Comparison of ENCODE assay signal across 9 mouse cellular contexts in the genomic region with DNA sequence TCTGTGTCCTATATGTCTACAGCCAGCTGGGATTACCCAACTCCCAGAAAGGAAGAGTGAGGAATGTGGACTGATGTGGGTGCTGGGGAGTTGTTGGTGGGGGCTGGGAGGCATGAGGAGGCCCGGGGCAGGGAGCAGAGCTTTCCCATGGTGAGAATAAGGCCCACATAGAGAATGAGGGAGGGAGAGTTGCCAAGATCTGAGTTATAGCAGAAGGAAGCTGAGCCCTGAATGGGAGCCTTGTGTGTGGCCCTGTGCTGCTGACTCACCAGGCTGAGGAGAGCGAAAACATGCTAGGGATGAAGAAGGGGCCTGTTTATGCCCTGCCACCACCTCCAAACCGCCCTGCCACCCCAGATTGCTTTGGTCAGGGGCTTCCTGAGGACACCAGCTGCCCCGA. TPM values are rescaled to one million over a fixed set of nuclear protein-coding genes. Genes with fewer than 3 reads are reported as not detected.
DNase-seq lines count a peak whose midpoint lies in the region; ATAC-seq and TF ChIP-seq lines count a peak whose summit lies in the region.
"Had no signal": no experiment of that assay in that cellular context is flagged by ENCODE, and none has a peak within 500 bp of the region (broad histone marks: within the 10 kb centered on the region; RNA-seq: fewer than 3 reads in every experiment).

No protein-coding gene starts in this region.

- no peaks in the 10 kb centered on the region for H3K27me3 ChIP-seq in lung, embryonic 15.5 days
- no peaks in the 10 kb centered on the region for H3K27me3 ChIP-seq in heart, embryonic 16.5 days (ENCODE audit: control insufficient read depth, insufficient read depth, low read length)
- no peaks in the 10 kb centered on the region for H3K27me3 ChIP-seq in thymus, adult 2 months (ENCODE audit: control insufficient read depth, insufficient read depth, low read length)

- no peak for DNase-seq in lung, adult 18-20 months
- peak; percentile 55 to 90 for DNase-seq in left cerebral cortex, postnatal 25 days (ENCODE audit: low spot score in 2 of 2)
- peak; percentile 40 to 55 for DNase-seq in right cerebral cortex, adult 2 months (ENCODE audit: low spot score in 2 of 2)
- DNase-seq in thymus, adult 2 months = no peak
- DNase-seq in urinary bladder, postnatal 25 days (ENCODE audit: low spot score) = no peak

- intact Hi-C loops in left cerebral cortex, postnatal 25 days (cut with DNase I) = no loop called here

- peaks cover 53% of the 10 kb centered on the region for H3K4me1 ChIP-seq in lung, embryonic 15.5 days
- H3K4me1 ChIP-seq in cortical plate, adult 2 months (ENCODE audit: control insufficient read depth, insufficient read depth, low read length) = peaks cover 3% of the 10 kb centered on the region; the same call in 1 of the 2 replicates
- H3K4me1 ChIP-seq in heart, embryonic 16.5 days (ENCODE audit: control insufficient read depth, insufficient read depth, low read length) = peaks cover 26% of the 10 kb centered on the region
- H3K4me1 ChIP-seq in thymus, adult 2 months (replicated peaks; ENCODE audit: control insufficient read depth, insufficient read depth, low read length) = no peaks in the 10 kb centered on the region

- H3K4me3 ChIP-seq in lung, embryonic 15.5 days = no peak overlapping the region
- no peak overlapping the region for H3K4me3 ChIP-seq in cortical plate, adult 2 months (ENCODE audit: insufficient read depth, low read length)
- H3K4me3 ChIP-seq in heart, embryonic 16.5 days (ENCODE audit: low read length) = no peak overlapping the region
- no peak overlapping the region for H3K4me3 ChIP-seq in thymus, adult 2 months (ENCODE audit: control insufficient read depth, insufficient read depth, low read length)

- WGBS in lung, embryonic 15.5 days = 20% methylated on average over 4 of the region's 4 CpGs
- 32% methylated on average over 4 of the region's 4 CpGs for WGBS in heart, embryonic 16.5 days
- 58% methylated on average over 4 of the region's 4 CpGs for WGBS in thymus, adult 2 months

- TF ChIP-seq POLR2A in cortical plate, adult 2 months (IDR thresholded peaks at IDR 0.05; ENCODE audit: extremely low read depth, insufficient read depth, low read length) = no peak
- TF ChIP-seq POLR2A in thymus, adult 2 months (IDR thresholded peaks at IDR 0.05; ENCODE audit: control insufficient read depth, extremely low read depth, insufficient read depth, low read length, poor library complexity) = no peak

- ATAC-seq in lung, embryonic 15.5 days (ENCODE audit: borderline replicate concordance, extremely low read depth, low FRiP score, low TSS enrichment) = peak; percentile 71
- peak; percentile 61 for ATAC-seq in heart, embryonic 16.5 days (replicated peaks; ENCODE audit: extremely low read depth, insufficient read depth, low FRiP score)

- H3K4me2 ChIP-seq in lung, embryonic 15.5 days = no peak overlapping the region; the same call in 1 of the 2 replicates
- H3K4me2 ChIP-seq in heart, embryonic 16.5 days (ENCODE audit: low read depth, low read length) = no peak overlapping the region

- no peaks in the 10 kb centered on the region for H3K9me3 ChIP-seq in lung, embryonic 15.5 days
- H3K9me3 ChIP-seq in heart, embryonic 16.5 days (replicated peaks; ENCODE audit: control insufficient read depth, low read length) = no peaks in the 10 kb centered on the region

- TF ChIP-seq CTCF in cortical plate, adult 2 months (IDR thresholded peaks at IDR 0.05; ENCODE audit: extremely low read depth, insufficient read depth, low read length) = no peak
- no peak for TF ChIP-seq CTCF in thymus, adult 2 months (IDR thresholded peaks at IDR 0.05; ENCODE audit: borderline replicate concordance, control insufficient read depth, extremely low read depth, insufficient read depth, low read length, poor library complexity)

- no peak overlapping the region for H3K9ac ChIP-seq in lung, embryonic 15.5 days
- 0 out of 2 replicates have a peak overlapping the region, but pooled peaks have one; percentile 16 for H3K9ac ChIP-seq in heart, embryonic 16.5 days (ENCODE audit: low read length)

- H3K36me3 ChIP-seq in lung, embryonic 15.5 days = no peaks in the 10 kb centered on the region
- no peaks in the 10 kb centered on the region for H3K36me3 ChIP-seq in heart, embryonic 16.5 days (ENCODE audit: control insufficient read depth, insufficient read depth)
- H3K36me3 ChIP-seq in thymus, adult 2 months (ENCODE audit: control insufficient read depth, insufficient read depth, low read length) = no peaks in the 10 kb centered on the region

- H3K27ac ChIP-seq in lung, embryonic 15.5 days = peak overlapping the region; percentile 85
- H3K27ac ChIP-seq in cortical plate, adult 2 months (ENCODE audit: insufficient read depth, low read length) = peak overlapping the region; percentile 62
- peak overlapping the region; percentile 24; the same call in 1 of the 2 replicates for H3K27ac ChIP-seq in heart, embryonic 16.5 days (ENCODE audit: low read length)
- H3K27ac ChIP-seq in thymus, adult 2 months (ENCODE audit: control insufficient read depth, insufficient read depth, low read length) = no peak overlapping the region

RNA-seq across cellular contexts. Expression of gene Wnt2b, which starts 32.1 kb away (rescaled TPM):
- 2.0 and 2.4 TPM in 2 replicates for polyA plus RNA-seq in lung, embryonic 15.5 days (2015; fragmentation: Nextera tagmentation; extraction: Ambion mirVana)
- 1.0 and 1.5 TPM in 2 replicates for polyA plus RNA-seq in cortical plate, adult 2 months (2012; rRNA removed)
- 1.0 and 1.1 TPM in 2 replicates for polyA plus RNA-seq in heart, embryonic 16.5 days (2015; fragmentation: Nextera tagmentation; extraction: Ambion mirVana)
- total RNA-seq in left cerebral cortex, postnatal 25 days (2021) = 1 to 10 TPM; 2.5 to 2.8 TPM
- 0.89 and 1.2 TPM in 2 replicates for polyA plus RNA-seq in thymus, adult 2 months (2012; rRNA removed)
- total RNA-seq: neutrophil, adult 5-6 weeks had no signal

RNA-seq across cellular contexts. Expression of gene Cttnbp2nl, which starts 59.1 kb away (rescaled TPM):
- 32.9 and 34.5 TPM in 2 replicates for polyA plus RNA-seq in lung, embryonic 15.5 days (2015; fragmentation: Nextera tagmentation; extraction: Ambion mirVana)
- 6.3 and 6.8 TPM in 2 replicates for polyA plus RNA-seq in cortical plate, adult 2 months (2012; rRNA removed)
- 19.4 and 21.7 TPM in 2 replicates for polyA plus RNA-seq in heart, embryonic 16.5 days (2015; fragmentation: Nextera tagmentation; extraction: Ambion mirVana)
- total RNA-seq in left cerebral cortex, postnatal 25 days (2021) = 10 to 100 TPM; 23.3 to 25.6 TPM
- 2.6 and 2.8 TPM in 2 replicates for polyA plus RNA-seq in thymus, adult 2 months (2012; rRNA removed)

Comparison
In these comparisons a context has a peak if more than half of its experiments do, and no peak if none do; other contexts are left out.
1. DNase-seq: peak in left cerebral cortex, postnatal 25 days (2 of 2) and right cerebral cortex, adult 2 months (2 of 2); none in lung, adult 18-20 months (0 of 2), thymus, adult 2 months (single experiment) and urinary bladder, postnatal 25 days (single experiment).